Mouse (Mus musculus) neutrophil, adult 5-6 weeks (primary cell): Measurements from ENCODE around the gene Fat3. TPM values are rescaled to one million over a fixed set of nuclear protein-coding genes. Genes with fewer than 3 reads are reported as not detected.

Experiments
- ATAC-seq: fragments of 151-379, 151-347 bp; 2 replicates; pipeline ENCODE4 v1.8.0; 2017; ENCODE audit warnings: mild to moderate bottlenecking, moderate TSS enrichment; ENCODE audit not compliant: insufficient number of reproducible peaks, poor library complexity, low FRiP score, severe bottlenecking; ENCODE audit errors: extremely low read depth
- total RNA-seq: library from RNA; stranded (forward); fragments of 200-1000 nt; gene quantifications from 2 replicates; pipeline ENCODE4 v1.2.3, GENCODE M21; 2017

Gene Fat3
- total RNA-seq, 1 experiment from 2014 or later = 0.12 TPM

GRCm38 (mm10) chr9:15869456-15869855 is 631.6 kb downstream of the Fat3 start:
- no peak for ATAC-seq

DNA sequence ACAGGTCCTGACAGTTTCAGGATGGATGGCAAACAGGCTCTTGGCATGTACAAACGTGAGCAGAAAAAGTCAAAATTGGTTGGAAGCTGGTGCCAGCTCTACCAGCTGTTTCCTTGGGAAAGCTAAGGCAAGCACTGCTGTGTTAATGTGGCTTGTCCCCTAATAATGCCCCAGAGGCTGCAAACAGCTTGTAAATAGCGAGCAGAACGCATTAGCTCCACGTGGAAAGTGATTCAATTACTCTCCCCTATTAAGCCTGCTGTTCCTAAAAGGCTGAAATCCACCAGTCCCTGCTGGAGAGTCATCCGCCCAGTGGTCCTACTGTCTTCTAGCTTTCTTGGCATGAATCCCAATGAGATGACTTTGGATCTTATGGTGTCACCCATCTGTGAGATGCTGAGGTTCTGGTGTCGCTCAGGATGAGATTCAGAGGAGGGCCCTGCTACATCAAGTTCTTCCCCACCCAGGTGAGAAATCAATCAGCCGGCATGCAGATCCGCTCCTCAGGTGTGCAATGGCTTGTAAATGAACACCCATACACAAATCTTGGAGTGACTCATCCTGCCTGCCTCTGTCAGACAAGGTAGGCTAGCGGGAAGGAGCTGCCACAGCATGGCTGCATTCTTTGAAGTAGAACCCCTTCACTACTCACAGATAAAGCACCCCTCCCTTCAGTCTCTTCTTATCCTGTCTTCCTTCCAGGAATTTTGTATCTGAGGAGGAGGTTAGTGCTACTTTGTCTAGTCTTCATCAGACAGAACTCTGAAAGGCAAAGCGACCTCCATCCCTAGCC is 634.6 kb downstream of the Fat3 start:
- no peak for ATAC-seq

DNA sequence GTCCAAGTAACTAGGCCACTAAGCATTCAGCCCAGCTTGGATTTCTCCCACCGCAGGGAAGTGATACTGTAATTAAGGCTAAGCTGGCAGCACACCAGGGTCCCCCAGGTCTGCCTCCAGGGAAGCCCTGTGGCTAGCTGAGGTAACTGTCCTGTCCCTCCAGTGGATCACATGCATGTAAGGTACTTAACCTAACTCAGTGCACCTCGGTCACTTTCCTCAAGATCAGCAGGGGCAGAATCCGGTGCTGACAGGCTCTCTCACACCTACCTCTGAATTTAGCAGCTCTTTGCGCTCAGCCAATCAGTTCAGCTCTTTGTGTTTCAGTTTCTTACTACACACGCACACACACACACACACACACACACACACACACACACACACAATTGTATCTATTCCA is 639.7 kb downstream of the Fat3 start:
- no peak for ATAC-seq
